Mouse (Mus musculus) left cerebral cortex, adult 18-20 months (tissue): ENCODE measurements around the gene Gpc2. TPM values are rescaled to one million over a fixed set of nuclear protein-coding genes. Genes with fewer than 3 reads are reported as not detected.
A peak's percentile ranks its signal among the peaks of the same experiment; 100 is the strongest.

Experiments used
- DNase-seq, 2 experiments: peaks; one replicate each; pipeline ENCODE4 v3.0.0; 2021 to 2022; ENCODE audit warnings: low spot score in 2 of 2, mixed read lengths in 1 of 2
- long read RNA-seq, 2 experiments: library from polyadenylated mRNA; stranded (forward); transcript quantifications; one replicate each; pipeline ENCODE4 v2.0.0; 2021
- total RNA-seq, 2 experiments: library from RNA; stranded (reverse); gene quantifications; 2 replicates each; pipeline ENCODE4 v1.2.3; 2021

Gene Gpc2
- total RNA-seq = 1 to 10 TPM in 1 of 2 experiments, under 1 TPM in 1; 0.95 to 1.2 TPM
- long read RNA-seq, experiment 1 = 0 reads
- long read RNA-seq, experiment 2 = 0 reads

DNA sequence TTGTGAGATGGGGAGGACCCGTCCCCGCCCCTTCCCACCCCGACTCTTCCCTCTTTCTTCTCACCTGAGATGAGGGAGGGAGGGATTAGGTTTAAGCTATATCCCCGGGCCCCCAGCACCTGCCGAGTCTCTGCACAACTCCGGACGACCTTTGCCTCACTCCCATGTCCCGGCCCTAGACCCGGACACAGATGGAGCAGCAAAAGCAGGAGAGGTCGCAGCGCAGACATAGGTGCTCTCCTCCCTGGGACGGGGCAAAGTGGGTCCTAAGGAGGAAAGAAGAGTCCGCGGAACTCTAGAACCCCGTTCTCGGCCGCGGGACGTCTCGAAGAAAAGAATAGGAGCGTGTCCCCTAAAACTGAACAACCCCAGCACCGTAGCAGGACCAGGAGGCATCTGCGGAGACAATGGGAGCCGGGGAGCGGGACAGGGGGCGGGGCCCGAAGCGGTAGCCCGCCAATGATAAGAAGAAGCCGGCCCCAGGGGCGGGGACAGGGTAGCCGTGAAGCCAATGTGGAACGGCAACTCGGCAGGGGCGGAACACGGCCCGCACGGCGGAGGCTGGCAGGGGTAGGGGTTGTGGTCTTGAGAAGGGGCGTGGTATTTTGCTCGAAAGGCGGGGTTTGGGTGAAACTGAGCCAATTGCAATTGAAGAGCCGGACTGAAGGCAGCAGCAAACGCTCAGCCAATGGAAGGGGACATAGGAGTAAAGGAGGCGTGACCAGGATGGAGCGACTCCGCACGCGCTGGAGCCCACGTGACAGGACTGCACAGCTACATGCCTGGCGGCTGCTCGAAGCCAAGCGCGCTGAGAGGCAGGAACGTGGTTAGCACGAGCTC, at the start of gene Gpc2, which contains the start of the genes Gm43720 and Stag3:
Gene Gpc2 (minus strand): TSS at position 421 of the 840 bp plus-strand sequence.
Gene Gm43720 (minus strand): TSS at position 374 of the 840 bp plus-strand sequence.
Gene Stag3 (plus strand): TSS at position 656 of the 840 bp plus-strand sequence.
- DNase-seq = peak; percentile 53 to 60

DNA sequence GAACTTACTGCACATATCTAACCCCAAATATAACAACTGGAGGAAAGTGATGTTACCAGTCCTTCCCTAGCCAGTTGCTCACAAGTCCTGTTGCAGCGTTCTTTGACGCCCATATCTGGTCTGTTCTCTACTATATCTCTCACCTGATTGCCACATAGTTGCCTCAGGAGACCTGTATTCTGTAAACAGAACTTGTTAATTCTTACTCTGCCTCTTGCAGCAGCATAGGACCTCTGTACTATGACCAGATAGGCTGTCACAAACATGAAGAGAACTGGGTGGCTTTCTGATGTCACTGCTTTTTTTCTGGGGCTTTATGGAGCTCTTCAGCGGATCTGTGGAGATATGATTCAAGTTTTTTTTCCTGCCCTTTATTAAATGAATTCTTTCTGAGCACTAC, 33.0 kb upstream of the Gpc2 start:
- DNase-seq = no peak

DNA sequence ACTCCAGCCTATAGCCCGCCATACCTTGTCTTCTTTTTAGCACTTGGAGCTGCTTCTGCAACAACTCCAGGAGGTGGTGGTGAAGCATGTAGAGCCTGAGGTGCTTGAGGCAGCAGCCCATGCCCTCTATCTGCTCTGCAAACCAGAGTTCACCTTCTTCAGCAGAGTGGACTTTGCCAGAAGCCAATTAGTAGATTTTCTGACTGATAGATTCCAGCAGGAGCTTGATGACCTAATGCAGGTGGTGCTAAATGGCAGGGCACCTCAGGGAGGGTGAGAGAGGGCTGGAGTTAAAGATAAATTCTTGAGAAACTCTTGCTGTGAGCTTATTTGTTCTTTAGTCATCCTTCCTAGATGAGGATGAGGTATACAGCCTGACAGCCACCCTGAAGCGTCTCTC, 19.8 kb upstream of the Gpc2 start:
- DNase-seq = no peak

DNA sequence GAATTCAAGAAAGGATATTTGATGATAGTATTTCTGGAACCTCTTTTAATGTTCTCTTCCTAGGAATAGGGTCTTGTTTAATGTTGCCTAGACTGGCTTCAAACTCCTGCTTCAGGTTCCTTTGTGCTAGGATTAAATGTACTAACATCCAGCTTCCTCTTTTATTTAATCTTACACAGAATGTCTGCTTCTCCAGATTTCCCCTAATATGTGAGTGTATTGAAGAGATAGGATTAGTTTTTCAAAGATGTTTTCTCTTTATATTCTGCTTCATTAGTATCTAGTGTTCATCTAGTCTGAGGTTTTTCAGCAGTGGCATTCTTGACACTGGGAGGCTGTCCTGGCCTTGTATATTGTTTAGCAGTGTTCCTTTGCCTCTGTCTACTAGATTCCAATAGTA, 14.4 kb upstream of the Gpc2 start:
- DNase-seq = no peak

DNA sequence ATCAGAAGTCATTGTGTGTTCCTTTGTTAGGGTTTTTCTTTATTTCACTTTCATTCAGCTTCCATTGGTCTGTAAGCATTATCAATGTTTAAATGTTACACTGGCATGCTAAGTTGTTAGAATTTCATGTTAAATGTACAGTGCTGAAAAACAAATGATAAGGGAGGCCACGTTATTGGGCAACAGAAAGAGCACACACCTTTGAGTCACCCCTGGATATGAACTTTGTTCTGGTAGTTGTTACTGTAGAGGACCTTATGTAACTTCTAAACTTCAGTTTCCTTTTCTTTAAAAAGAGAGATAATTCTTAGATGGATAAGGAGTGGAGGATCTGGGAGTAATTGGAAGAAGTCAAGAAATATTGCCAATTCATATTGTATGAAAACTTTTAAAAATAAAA, 11.8 kb upstream of the Gpc2 start:
- DNase-seq = no peak

DNA sequence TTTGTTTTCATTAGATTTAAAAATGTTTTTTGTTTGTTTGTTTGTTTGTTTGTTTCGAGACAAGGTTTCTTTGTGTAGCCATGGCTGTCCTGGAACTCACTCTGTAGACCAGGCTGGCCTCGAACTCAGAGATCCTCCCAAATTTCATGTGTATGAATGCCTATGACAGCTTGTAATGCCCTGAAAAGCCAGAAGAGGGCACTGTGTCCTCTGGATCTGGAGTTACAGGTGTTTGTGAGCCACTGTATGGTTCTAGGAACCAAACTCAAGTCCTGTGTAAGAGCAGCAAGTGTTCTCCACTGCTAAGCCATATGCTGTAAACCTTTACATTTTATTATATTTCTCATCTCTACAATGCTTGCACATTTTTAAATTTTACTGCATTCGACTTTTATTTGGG, 8.1 kb upstream of the Gpc2 start:
- no peak for DNase-seq

DNA sequence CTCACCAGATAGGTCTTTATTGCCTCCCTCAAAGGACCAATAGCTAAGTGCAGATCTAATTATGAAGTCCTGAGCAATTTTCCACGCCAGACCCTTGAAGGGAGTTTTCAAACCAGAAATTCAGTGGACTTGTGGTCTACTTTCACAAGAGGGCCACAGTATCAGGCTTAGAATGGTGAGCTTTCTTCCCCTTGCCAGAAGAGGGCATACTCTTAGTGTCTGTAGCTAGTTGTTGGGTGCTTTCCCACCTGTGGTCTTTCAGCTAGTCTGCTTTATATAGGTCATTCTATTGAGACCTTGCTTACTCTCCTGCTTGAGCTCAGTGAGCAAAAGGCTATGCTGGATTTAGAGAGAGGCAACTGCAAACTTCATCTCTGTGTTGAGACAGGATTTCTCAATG, 3.7 kb upstream of the Gpc2 start:
- DNase-seq = no peak

DNA sequence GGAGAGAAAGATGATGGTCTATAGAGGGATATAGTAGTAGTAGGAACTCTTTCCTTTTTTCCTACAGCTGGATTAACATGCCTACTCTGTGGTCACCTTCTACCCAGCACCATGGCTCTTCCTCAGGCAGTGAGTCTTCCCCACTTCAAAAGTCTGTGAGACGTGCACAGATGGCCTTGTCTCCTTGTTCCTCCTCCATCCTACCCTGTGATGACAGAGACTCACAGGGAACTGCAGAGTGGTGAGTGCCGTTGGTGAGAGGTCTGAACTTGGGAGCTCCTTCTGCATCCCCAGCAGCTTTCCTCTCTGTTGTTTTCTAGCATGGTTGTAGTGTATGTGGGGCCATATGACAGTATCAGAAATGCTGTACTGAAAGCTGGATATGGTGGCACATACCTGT, 2.0 kb upstream of the Gpc2 start:
- no peak for DNase-seq

DNA sequence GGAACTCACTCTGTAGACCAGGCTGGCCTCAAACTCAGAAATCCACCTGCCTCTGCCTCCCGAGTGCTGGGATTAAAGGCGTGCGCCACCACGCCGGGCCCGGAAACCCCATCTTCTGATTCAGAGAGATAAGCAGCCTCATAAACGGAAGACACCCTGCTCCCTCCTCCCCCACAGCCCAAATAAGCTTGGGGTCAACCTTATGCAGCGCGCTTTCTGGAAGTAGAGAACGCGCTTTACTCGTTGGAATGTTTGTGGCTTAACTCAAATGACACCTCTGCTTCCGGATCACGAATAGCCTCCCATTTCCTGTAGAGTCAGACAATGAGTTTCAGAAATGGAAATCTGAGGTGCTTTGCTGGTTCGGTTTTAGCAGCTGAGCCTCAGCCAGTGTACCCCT, 1.0 kb upstream of the Gpc2 start:
- no peak for DNase-seq

DNA sequence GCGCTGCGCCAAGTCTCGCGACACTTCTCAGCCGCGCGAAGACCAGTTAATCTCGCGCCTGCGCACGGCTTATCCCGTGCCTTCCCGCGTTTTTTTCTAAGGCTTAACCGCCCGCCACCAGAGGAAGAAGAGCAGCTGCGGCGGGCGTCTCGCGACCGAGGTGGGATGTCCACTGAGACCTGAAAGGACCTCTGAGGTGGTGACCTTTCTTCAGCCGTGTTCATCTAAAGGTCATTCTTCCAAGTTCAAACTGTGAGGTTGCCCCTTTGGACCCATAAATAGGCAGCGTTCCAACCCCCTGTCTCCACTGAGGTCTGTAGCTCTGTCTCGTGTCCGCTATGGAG, 592 bp upstream of the Gpc2 start:
- DNase-seq = no peak

DNA sequence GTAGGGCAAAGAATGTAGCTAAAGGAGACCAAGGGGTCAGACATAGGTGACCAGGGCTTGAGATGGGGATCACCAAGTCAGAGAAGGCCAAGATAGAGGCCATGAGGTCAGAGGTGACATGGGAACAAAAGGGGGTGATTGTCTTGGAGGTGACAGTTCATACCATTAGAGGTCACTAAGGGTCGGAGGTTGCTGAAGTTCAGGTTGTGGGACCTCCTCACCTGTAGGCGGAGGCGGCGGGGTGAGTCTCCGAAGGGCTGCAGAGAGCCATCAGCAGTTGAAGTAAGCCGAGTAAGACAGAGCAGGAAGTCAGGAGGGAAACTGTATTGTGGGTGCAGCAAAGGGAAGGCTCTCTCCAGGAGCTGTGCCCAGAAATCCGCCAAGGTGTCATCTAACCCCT, 1.8 kb downstream of the Gpc2 start:
- DNase-seq = no peak

DNA sequence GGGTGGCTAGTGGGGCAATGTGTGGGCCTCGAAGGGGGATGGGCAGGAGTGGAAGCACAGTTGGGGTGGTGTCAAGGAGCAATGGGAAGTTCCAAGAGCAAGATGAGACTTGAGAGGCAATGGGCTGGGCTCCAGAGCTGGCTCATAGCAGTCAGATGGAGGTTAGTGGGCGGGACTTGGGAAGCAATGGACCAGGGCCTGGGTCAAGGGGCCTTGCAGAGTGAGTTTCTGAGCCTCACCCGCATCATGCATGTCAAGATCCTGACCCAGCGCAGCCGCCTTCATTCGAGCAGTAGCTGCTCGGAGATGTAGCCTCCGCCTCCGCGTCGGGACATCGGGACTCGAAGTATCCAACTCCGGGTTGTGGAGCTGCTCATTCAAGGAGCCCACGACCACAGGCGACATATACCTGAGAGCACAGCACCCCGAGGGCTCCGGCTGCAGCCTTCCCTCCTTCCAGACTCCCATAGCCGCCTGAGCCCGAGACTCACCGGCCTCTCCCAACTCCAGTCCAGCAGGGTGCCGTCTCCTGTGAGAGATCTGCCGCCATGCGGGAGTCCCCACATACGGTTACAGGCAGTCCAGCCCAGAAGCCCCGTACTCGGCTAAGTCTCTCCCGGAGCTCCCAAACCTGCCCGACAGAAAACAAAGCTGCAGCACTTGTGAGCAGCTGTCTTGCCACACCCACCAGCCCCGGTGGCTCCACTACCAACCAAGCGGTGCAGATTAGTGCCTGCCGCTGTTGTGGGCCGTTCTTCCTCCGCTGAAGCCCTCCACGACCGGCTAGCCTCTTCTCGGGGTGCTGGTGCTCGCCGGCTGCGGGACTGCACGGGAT, 4.4 kb downstream of the Gpc2 start:
- no peak for DNase-seq

DNA sequence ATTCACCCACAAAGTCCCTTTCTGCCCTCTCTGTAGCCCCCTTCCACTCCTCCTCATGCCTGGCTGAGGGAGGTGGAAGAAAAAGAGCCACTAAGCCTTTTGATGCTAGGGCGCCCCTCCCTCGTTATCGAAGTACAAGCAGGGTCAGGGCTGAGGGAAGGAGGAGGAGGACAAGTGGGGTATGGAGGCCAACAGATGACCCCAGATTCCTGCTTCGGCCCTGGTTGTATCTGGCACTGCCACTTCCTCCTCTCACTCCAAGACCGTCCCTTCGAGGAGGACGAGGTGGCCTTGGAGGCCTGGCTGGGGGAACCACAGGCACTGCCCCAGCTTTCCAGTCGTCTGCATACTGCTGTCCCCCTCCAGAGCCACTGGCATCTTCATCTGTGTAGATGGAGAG, 5.6 kb downstream of the Gpc2 start:
- no peak for DNase-seq

DNA sequence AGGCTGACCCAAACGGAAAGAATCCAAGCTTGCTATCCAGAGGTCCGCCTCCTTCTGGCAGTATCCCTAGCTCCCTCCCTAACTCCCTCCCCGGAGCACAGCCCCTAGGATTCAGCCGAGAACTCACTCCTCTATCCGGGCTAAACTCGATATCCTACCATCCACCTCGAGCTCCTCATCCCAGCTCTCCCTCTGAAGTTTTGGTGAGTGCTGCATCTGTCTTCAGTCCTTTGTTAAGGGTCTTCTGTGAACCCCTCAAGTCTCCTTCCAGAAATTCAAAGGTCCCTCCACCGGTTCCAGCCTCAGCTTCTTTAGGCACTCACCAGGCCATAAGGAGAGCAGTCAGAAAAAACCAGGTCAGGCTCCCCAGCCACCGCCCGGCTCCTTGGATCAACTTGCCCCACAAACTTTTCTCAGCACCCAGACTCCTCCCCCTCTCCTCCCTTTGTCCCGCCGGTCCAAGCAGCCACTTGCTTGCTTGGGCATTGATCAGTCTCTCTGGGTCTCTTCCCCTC, 7.3 kb downstream of the Gpc2 start, which contains the start of gene Gal3st4:
Gene Gal3st4 (minus strand): TSS at position 432 of the 515 bp plus-strand sequence.
- DNase-seq = no peak

DNA sequence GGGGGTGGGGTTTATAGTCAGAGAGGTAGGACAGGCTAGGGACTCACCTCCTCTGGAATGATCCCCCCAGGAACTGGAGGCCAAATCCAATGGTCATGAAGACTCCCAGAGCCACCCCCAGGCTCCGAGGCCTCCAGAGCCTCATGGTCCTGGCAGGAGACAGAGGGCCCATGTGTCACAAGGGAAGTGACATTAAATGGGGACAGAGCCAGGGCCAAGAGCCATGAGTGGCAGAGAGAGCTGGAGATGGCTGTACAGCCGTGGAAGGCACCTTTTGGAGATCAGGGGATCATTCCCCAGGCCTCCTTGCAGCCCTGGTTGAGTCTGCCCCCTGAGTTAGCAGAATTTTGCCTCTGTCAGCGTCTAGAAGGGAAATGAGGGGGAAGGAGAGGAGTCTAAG, 8.6 kb downstream of the Gpc2 start:
- DNase-seq = no peak

DNA sequence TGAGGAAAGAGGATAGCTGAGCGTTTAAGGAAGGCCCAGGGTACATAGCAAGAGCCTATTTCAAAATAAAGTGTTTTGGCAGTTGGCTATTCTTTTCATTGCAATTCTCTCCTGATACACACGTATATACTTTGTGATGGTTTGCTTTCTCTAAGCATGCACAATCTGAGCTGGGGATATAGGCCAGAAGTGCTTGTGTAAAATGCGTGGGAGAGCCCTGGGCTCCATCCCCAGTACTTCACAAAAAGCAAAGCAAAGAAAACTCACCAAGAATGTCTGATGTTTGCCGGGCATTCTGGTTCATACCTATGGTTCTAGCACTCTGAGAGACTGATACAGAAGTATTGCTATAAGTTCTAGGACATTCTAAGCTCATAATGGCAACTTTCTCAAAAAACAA, 10.8 kb downstream of the Gpc2 start:
- no peak for DNase-seq

DNA sequence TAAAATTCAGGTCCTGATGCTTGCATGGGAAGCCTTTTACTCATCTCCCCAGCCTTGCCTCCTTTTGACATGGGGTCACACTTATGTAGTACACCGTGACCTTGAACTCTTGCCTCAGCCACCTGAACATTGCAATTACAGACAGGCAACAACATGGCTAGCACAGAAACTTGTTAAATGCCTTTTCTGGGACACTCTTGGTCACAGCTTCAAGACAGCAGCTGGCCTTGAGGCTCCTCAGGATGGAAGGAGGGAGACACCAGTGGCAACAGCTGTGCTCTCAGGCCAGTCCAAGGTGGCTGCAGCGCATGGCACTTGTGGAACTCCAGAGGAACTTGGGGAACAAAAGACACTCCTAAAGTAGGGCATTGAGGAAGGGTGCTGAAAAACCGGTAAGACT, 12.7 kb downstream of the Gpc2 start:
- DNase-seq = no peak

DNA sequence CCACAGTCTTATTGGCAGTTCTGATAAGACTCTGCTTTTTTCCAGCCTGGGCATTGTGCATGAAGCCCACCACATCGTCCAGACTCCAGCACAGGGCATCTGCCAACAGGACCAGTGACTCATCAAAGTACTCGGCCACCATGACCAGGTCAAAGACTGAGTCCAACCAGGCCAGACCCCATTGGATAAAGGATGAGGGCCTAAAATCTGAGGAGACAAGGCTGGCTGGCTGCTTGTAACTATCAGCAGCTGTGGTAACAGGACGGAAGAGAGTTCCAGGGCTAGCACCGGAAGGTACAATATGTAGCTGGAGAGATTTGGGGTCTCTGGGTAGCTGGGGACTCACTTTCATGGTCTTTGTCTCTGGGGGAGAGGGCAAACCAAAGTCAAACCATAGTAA, 14.1 kb downstream of the Gpc2 start:
- no peak for DNase-seq

DNA sequence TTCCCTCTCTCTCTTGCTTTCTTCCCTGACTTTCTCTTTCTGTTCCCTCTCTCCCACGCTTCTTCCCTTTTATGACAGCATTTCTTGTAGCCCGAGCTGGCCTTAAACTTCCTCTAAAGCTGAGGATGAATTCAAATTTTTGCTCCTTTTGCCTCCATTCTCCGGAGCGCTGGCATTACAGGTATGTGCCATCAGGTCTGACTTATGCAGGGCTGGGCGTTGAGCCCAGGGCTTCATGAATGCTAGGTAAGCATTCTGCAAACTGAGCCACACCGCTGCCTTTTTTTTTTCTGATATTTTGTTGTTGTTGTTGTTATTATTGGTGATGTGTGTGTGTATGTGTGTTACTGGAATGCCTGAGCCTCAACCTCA, 15.6 kb downstream of the Gpc2 start:
- DNase-seq = no peak

DNA sequence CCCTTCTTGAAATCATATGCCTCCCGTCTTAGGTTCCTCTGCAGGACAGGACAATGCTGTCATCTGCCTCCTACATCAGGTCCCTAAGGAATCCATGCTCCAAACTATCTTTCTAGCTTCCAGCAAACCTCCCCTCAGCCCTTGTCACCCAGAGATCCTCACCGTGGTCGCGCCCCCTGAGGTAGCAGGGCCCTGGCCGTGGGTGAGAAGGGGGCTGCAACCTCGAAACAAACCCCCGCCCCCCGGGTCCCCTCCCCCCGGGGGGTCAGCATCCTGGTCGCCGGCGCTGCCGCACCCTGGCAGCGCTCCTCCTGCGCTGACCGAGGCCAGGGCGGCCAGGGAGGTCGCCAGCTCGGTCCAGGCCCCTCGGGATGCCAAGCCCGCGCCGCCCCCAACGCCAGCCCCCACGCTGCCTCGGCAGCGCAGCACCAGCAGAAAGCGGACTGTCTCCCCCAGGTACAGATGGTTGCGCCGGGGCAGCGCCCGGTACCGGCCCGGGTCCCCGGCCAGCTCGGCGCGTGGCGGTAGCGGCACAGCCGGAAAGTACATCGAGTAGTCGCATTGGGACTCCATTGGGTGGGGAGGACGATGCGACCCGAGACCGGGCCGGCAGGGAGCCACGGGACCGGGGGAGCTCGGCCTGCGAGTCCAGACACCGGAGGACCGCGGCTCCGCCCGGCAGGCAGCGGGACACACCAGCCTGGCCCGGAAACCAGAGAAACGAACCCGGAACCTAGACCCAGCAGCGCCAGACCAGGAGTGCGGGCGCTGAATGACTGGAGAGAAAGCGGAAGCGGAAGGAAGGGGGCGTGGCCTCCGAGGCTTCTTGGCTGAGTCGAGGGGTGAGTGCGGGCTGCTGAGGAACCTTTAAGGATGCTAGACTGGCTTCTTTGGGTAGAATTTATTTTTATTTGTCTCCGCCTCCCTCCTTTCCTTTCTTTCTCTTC, 16.3 kb downstream of the Gpc2 start, which contains the start of gene BC037034:
Gene BC037034 (minus strand): TSS at position 774 of the 947 bp plus-strand sequence.
- peak; percentile 90 to 94 for DNase-seq
